In genomic region chr8:105852146-105852729, GRCm38 (mm10) we compare ENCODE assay signal across 1 mouse cellular context.
TF ChIP-seq lines count a peak whose summit lies in the region.

No protein-coding gene starts in this region.

TF ChIP-seq in CH12.LX, 34 proteins besides CTCF, POLR2A, EP300 and RAD21 (continued from another document):
- TF ChIP-seq NRF1 (IDR thresholded peaks at IDR 0.05; ENCODE audit: low read depth, low read length) (no peak), NELFE (IDR thresholded peaks at IDR 0.05; ENCODE audit: low read depth, low read length) (no peak), GABPA (IDR thresholded peaks at IDR 0.05; ENCODE audit: insufficient replicate concordance, low read depth, low read length) (no peak), UBTF (IDR thresholded peaks at IDR 0.05; ENCODE audit: low read depth, low read length) (no peak), E2F4 (IDR thresholded peaks at IDR 0.05; ENCODE audit: insufficient replicate concordance, low read depth, low read length) (no peak)
